ENCODE assay signal across 33 mouse cellular contexts in the genomic region with DNA sequence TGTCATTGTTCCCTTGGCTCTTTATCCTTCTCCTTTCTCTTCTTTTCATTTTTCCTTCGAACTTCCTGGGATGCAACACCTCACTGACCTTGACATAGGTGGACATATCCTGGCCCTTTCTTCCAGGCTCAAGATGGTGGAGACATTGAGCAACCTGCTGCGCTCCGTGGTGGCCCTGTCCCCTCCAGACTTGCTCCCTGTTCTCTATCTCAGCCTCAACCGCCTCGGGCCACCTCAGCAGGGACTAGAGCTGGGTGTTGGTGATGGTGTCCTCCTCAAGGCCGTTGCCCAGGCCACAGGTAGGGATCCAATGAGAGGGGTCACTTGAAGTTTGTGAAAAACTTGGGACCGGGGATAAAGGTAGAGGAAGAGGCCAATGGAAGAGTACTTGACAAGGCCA.
"Had no signal": no experiment of that assay in that cellular context is flagged by ENCODE, and none has a peak within 500 bp of the region (broad histone marks: within the 10 kb centered on the region; RNA-seq: fewer than 3 reads in every experiment).

No protein-coding gene starts in this region.

- H3K4me2 ChIP-seq: heart, embryonic 11.5 days; heart, embryonic 13.5 days; heart, embryonic 15.5 days; hindbrain, embryonic 12.5 days; hindbrain, embryonic 13.5 days; hindbrain, embryonic 14.5 days; hindbrain, embryonic 15.5 days; intestine, embryonic 15.5 days; kidney, embryonic 15.5 days had no signal

- H3K4me1 ChIP-seq: heart, embryonic 13.5 days; heart, embryonic 15.5 days; hindbrain, embryonic 10.5 days; hindbrain, embryonic 12.5 days; hindbrain, embryonic 13.5 days; hindbrain, embryonic 15.5 days; intestine, embryonic 15.5 days; kidney, embryonic 15.5 days had no signal

- H3K9me3 ChIP-seq: heart, embryonic 13.5 days; heart, embryonic 15.5 days; hindbrain, embryonic 10.5 days; hindbrain, embryonic 12.5 days; hindbrain, embryonic 13.5 days; hindbrain, embryonic 15.5 days; intestine, embryonic 15.5 days; kidney, embryonic 15.5 days had no signal

- DNase-seq: heart, postnatal 10 days; heart, postnatal 14 days; heart, postnatal 4 days; kidney, adult 11 months; kidney, adult 18-20 months; kidney, adult 2 months; kidney, adult 8-10 months; kidney, adult 9 months; kidney, postnatal 10 days; kidney, postnatal 14 days; kidney, postnatal 25 days; kidney, postnatal 36 days; kidney, postnatal 4 days; layer of hippocampus, adult 9-11 months; layer of hippocampus, postnatal 36 days had no signal

- H3K4me3 ChIP-seq: heart, embryonic 13.5 days; heart, embryonic 15.5 days; hindbrain, embryonic 10.5 days; hindbrain, embryonic 12.5 days; hindbrain, embryonic 13.5 days; hindbrain, embryonic 15.5 days; intestine, embryonic 15.5 days; kidney, embryonic 15.5 days; layer of hippocampus, adult 2 months; left cerebral cortex, adult 2 months had no signal

- H3K9ac ChIP-seq: heart, embryonic 13.5 days; heart, embryonic 15.5 days; hindbrain, embryonic 12.5 days; hindbrain, embryonic 13.5 days; hindbrain, embryonic 14.5 days; hindbrain, embryonic 15.5 days; intestine, embryonic 15.5 days; kidney, embryonic 15.5 days had no signal

- H3K27ac ChIP-seq: heart, embryonic 13.5 days; heart, embryonic 15.5 days; hindbrain, embryonic 10.5 days; hindbrain, embryonic 12.5 days; hindbrain, embryonic 13.5 days; hindbrain, embryonic 14.5 days; hindbrain, embryonic 15.5 days; hindbrain, postnatal 0 days; intestine, embryonic 15.5 days; kidney, embryonic 15.5 days; kidney, postnatal 0 days; layer of hippocampus, adult 2 months; left cerebral cortex, adult 2 months had no signal

- ATAC-seq: hindbrain, embryonic 16.5 days; hindbrain, postnatal 0 days; inflammation-experienced regulatory T-cells, adult 6 months; intestine, embryonic 15.5 days; intestine, embryonic 16.5 days; intestine, postnatal 0 days had no signal

- H3K27me3 ChIP-seq: heart, embryonic 13.5 days; heart, embryonic 15.5 days; hindbrain, embryonic 12.5 days; hindbrain, embryonic 13.5 days; hindbrain, embryonic 15.5 days; intestine, embryonic 15.5 days; kidney, embryonic 15.5 days had no signal
